Mouse (Mus musculus): Measurements from ENCODE around the gene Gsx1.
A peak's percentile ranks its signal among the peaks of the same experiment; 100 is the strongest.

Gene Gsx1

DNA sequence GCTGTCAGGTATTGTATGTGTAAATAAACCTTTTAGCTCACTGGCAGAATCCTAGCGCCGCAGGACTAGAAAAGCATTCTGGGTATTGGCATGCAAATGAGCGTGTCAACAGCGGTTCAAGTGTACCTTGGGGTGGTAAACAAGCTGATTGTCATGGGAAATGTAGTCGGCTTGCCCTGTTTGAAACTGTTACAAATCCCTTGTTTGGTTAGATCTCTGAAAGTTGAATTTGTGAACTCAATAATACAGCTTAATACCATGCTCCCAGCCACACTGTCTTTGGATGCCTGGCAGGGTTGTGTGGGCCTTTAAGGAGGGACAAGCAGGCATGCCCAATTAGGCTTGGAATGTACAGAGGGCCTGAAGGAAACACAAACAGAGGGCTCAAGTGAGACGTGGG is 16.4 kb downstream of the Gsx1 start:
- no peak for DNase-seq (ENCODE audit: low read depth, low spot score)

DNA sequence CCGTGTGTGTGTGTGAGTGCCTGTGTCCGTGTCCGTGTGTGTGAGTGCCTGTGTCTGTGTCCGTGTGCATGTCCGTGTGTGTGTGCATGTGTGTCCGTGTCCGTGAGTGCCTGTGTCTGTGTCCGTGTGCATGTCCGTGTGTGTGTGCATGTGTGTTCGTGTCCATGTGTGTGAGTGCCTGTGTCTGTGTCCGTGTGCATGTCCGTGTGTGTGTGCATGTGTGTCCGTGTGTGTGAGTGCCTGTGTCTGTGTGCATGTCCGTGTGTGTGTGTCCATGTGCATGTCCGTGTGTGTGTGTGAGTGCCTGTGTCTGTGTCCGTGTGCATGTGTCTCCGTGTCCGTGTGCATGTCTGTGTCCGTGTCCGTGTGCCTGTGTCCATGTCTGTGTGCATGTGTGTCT is 19.4 kb downstream of the Gsx1 start:
- DNase-seq (ENCODE audit: low read depth, low spot score): no peak

DNA sequence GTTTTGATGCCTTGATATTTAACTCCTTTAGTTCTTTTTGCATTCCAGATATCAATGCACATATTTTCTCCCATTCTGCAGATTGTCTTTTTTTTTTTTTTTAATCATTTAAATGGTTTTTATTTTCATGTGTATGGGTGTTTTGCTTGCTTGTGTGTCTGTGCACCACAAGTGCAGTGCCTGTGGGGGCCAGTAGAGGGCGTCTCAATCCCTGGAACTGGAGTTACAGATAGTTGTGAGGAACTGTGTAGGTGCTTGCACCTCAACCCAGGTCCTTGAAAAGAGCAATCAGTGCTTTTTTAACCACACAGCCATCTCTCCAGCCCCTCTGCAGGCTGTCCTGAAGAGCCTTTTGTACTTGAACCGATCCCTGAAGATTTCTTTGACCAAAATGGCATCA is 20.0 kb downstream of the Gsx1 start:
- no peak for DNase-seq (ENCODE audit: low read depth, low spot score)

- peak; percentile 52 for DNase-seq (ENCODE audit: low read depth, low spot score)
Observed at GRCm38 (mm10) chr5:147227354-147228112, 39.0 kb downstream of the Gsx1 start.

DNA sequence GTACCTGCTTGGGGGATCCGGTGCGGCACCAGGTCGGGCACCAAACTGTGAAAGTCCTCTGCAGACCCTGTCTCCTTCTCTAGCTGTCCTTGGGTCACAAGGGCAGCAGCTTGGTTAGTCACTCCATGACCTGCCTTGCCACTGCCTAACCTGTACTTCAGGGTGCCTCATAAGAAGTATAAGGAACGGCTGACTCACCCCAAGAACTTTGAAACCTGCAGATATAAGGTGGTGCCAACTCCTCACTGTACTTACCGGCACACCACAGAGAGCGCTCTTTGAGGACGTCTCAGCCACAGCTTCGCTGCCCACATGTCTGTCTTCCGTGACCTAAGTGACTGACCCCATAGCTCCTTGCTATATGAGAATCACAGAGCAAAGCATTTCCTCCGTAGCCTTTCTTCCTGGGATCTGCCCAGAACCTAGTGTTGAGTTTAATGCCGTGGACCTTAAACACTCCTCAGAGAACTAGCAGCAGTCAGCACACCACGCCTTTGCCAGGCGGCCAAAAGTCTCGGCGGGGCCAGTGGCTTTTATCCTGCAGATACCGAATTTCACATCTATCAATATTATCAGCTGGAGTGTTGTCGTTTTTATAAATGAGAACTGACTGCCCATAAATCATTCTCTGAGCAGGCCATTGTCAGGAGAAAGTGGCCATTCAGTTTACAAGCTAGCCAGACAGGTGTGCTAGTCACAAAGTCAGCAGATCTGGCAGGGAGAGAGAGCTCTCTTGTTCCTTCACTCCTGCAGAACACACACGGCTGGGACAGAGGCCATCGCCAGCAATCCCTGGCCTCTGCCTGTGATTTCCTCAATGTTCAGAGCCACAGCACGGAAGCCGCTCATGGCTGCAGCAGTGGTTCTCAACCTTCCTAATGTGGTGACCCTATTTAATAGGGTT is 47.2 kb downstream of the Gsx1 start:
- no peak for DNase-seq (ENCODE audit: low read depth, low spot score)
